Mouse (Mus musculus): ENCODE data around the gene Fam71e2. TPM values are rescaled to one million over a fixed set of nuclear protein-coding genes. Genes with fewer than 3 reads are reported as not detected.
"Not testable (repeated sequence)": the region's sequence is repeated elsewhere in the genome, so short reads cannot be mapped to it uniquely, and the experiment has no call there.

Gene Fam71e2
- polyA plus RNA-seq (2015; fragmentation: Nextera tagmentation; extraction: Ambion mirVana): not detected in 2 replicates

DNA sequence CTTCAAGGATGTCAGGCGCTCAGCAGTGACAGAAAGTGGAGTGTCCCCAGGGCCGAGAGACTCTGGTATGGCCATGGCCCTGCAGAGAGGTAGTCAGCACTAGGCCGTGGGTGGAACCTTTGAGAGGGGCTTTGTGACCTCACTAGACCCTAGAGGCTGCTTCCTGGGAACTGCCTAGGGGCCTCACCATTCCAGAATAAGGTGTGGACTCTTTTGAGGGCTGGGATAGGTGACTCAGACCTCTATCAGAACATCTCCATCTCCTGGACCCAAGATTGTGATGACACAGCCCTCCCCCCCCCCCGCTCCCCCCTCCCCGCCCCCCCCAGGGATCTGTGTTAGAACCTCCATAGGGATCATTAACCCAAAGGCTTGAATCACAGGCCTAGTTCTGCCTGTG lies at the start of gene Fam71e2:
Gene Fam71e2 (minus strand): TSS at position 101 of the 400 bp plus-strand sequence.
- Histone ChIP-seq H3K4me2 (ENCODE audit: low read length) (no peak within 1 kb of the TSS), H3K9ac (ENCODE audit: low read depth, low read length) (no peak within 1 kb of the TSS), H3K9me3 (ENCODE audit: control insufficient read depth, low read length) (no peaks in the 10 kb centered on the region), H3K4me3 (ENCODE audit: low read length) (no peak within 1 kb of the TSS), H3K4me1 (ENCODE audit: control insufficient read depth, insufficient read depth, low read depth, low read length) (no peaks in the 10 kb centered on the region), H3K36me3 (ENCODE audit: control insufficient read depth, insufficient read depth, low read length) (no peaks in the 10 kb centered on the region), H3K27me3 (replicated peaks; ENCODE audit: control insufficient read depth, insufficient read depth, low read length) (peaks cover 12% of the 10 kb centered on the region), H3K27ac (ENCODE audit: low read depth, low read length) (no peak within 1 kb of the TSS)
- no peak for ATAC-seq
- WGBS: 78% methylated on average over 4 of the region's 5 CpGs

DNA sequence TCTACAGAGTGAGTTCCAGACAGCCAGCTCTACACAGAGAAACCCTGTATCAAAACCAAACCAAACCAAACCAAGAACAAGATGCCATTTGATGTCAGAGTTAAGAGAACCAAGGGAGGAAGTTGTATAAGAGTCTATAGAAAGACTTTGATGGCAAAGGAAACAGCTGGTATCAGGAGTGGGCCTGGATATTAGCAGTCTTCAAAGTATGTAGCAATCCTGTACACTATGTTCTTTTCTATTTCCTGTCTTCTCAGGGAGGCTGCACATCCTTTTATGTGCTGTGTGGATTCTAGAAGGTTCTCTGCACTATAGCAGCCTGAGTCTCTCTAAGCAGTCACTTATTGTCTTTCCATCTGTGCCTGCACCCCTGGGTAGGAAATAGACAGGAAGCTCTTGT lies 45.5 kb upstream of the Fam71e2 start:
- no peak for ATAC-seq
- H3K27ac ChIP-seq (ENCODE audit: low read depth, low read length): no peak overlapping the region
- no peak overlapping the region for H3K4me2 ChIP-seq (ENCODE audit: low read length)
- no peak overlapping the region for H3K4me3 ChIP-seq (ENCODE audit: low read length)
- no peaks in the 10 kb centered on the region for H3K9me3 ChIP-seq (ENCODE audit: control insufficient read depth, low read length)
- no peaks in the 10 kb centered on the region for H3K36me3 ChIP-seq (ENCODE audit: control insufficient read depth, insufficient read depth, low read length)
- H3K27me3 ChIP-seq (replicated peaks; ENCODE audit: control insufficient read depth, insufficient read depth, low read length): no peaks in the 10 kb centered on the region
- no peak overlapping the region for H3K9ac ChIP-seq (ENCODE audit: low read depth, low read length)
- H3K4me1 ChIP-seq (ENCODE audit: control insufficient read depth, insufficient read depth, low read depth, low read length): peaks cover 5% of the 10 kb centered on the region

DNA sequence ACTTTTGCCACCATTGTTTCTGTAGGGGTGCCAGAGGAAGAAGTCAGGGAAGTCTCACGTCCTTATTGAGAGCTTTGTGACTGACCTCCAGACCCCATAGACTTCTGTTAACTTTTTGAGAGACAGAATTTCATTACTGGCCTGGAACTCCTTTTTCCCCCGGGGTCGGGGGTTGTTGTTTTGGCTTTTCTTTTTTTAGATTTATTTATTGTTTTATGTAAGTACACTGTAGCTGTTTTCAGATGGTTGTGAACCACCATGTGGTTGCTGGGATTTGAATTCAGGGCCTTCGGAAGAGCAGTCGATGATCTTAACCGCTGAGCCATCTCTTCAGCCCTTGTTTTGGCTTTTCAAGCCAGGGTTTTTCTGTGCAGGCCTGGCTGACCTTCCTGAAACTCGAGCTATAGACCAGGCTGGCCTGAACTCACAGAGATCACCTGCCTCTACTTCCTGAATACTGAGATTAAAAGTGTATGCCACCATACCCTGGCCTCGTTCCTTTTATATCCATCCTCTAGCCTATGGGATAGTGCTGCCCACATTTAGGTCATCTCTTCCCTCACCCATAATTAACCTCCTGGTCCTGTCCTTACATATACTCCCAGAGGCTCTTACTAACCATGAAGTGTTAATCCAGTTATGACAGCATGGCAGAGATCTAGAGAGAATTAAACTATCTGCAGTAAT lies 42.1 kb upstream of the Fam71e2 start:
- peak overlapping the region; percentile 85 for H3K4me2 ChIP-seq (ENCODE audit: low read length)
- H3K4me3 ChIP-seq (ENCODE audit: low read length): peak overlapping the region; percentile 95
- H3K27me3 ChIP-seq (replicated peaks; ENCODE audit: control insufficient read depth, insufficient read depth, low read length): no peaks in the 10 kb centered on the region
- H3K9ac ChIP-seq (ENCODE audit: low read depth, low read length): peak overlapping the region; percentile 64
- peaks cover 11% of the 10 kb centered on the region for H3K36me3 ChIP-seq (ENCODE audit: control insufficient read depth, insufficient read depth, low read length)
- no peak for ATAC-seq
- no peaks in the 10 kb centered on the region for H3K9me3 ChIP-seq (ENCODE audit: control insufficient read depth, low read length)
- peak overlapping the region; percentile 83 for H3K27ac ChIP-seq (ENCODE audit: low read depth, low read length)
- H3K4me1 ChIP-seq (ENCODE audit: control insufficient read depth, insufficient read depth, low read depth, low read length): peaks cover 22% of the 10 kb centered on the region
- WGBS: 29% methylated on average over 8 of the region's 8 CpGs

DNA sequence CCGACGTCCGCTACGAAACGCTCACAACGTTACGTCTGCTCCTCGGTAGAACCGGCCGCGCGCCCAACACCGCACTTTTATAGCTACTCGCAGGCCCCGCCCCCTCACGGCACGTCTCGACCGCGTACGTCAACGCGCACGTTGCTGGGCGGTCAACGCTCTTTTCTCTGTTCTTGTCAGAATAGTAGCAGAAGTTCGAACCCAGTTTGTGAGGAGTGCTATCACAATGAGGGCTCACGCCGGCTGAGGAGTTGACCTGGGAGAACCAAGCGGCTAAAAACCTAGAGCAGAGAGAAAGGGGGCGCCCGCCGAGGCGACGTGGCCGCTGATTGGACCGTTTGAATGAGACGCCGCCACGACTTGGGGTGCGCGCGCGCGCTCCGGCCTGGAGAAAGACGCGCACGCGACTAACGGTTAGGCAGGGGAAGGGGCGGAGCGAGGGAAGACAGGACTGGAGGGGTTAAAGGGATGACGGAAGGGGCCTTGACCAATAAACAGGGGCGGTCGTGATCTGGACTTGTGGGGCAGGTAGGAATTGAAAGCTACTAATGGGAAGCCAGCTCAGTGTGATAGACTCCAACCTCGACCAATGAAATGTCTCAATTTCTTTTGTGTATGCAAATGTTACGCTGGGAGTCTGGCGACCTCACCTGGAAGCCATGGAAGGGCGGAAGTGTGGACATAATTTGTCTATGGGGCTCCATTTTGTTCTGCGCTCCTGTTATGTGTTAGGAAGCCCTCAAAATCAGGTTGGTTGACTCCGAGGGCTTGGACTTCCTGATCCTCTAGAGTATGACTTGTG lies 41.4 kb upstream of the Fam71e2 start, which contains the start of gene Ube2s:
Gene Ube2s (minus strand): TSS at position 288 of the 802 bp plus-strand sequence.
- H3K4me2 ChIP-seq (ENCODE audit: low read length): peak within 1 kb of the TSS; percentile 85
- peaks cover 22% of the 10 kb centered on the region for H3K4me1 ChIP-seq (ENCODE audit: control insufficient read depth, insufficient read depth, low read depth, low read length)
- H3K27ac ChIP-seq (ENCODE audit: low read depth, low read length): peak within 1 kb of the TSS; percentile 98
- H3K4me3 ChIP-seq (ENCODE audit: low read length): peak within 1 kb of the TSS; percentile 95
- H3K36me3 ChIP-seq (ENCODE audit: control insufficient read depth, insufficient read depth, low read length): peaks cover 15% of the 10 kb centered on the region
- peak within 1 kb of the TSS; percentile 91 for H3K9ac ChIP-seq (ENCODE audit: low read depth, low read length)
- no peaks in the 10 kb centered on the region for H3K9me3 ChIP-seq (ENCODE audit: control insufficient read depth, low read length)
- no peaks in the 10 kb centered on the region for H3K27me3 ChIP-seq (replicated peaks; ENCODE audit: control insufficient read depth, insufficient read depth, low read length)
- peak; percentile 99 for ATAC-seq
- WGBS: under 1% methylated on average over 62 of the region's 62 CpGs

DNA sequence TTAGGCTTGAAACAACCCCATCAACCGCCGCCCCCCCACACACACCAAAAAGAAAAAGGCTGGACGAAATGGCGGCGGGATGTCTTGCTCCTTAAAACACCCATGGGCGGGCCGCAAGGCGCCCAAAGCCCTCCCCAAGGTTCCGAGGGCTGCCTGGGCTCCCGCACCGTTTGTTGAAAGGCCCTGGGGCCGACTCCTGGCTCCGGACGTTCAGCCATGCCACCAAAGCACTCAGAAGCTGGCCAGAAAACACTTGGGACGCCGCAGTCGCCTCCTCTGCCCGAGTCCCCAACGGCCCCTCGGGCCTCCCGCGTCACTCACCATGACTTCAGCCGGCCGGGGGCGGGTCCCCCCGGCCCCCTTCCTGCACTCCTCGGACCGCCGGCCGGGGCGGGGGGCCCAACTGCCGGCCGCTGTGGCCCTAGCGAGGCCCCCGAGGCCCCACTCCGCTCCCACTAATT lies 40.8 kb upstream of the Fam71e2 start:
- Histone ChIP-seq H3K36me3 (ENCODE audit: control insufficient read depth, insufficient read depth, low read length) (peaks cover 21% of the 10 kb centered on the region), H3K4me3 (ENCODE audit: low read length) (peak overlapping the region; percentile 95), H3K27ac (ENCODE audit: low read depth, low read length) (peak overlapping the region; percentile 98), H3K4me2 (ENCODE audit: low read length) (peak overlapping the region; percentile 85), H3K27me3 (replicated peaks; ENCODE audit: control insufficient read depth, insufficient read depth, low read length) (no peaks in the 10 kb centered on the region), H3K4me1 (ENCODE audit: control insufficient read depth, insufficient read depth, low read depth, low read length) (peaks cover 22% of the 10 kb centered on the region), H3K9ac (ENCODE audit: low read depth, low read length) (peak overlapping the region; percentile 91), H3K9me3 (ENCODE audit: control insufficient read depth, low read length) (no peaks in the 10 kb centered on the region)
- no peak; the same call in 1 of the 2 replicates for ATAC-seq
- WGBS: under 1% methylated on average over 25 of the region's 36 CpGs

DNA sequence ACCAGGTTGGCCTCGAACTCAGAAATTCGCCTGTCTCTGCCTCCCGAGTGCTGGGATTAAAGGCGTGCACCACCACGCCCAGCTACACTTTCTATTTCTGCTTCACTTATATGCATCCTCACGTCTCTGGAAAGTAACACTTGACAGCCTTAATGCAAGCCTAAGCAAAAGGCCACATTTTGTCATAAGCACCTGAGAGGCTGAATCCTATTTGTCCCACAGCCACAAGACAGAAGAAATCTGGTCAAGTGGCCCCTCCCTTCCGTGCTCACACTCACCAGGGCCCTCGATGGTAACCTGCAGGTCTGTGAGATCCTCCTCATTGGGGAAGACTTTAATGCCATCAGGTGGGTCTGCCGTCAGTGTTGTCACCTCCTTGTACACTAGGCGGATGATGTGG lies 40.0 kb upstream of the Fam71e2 start:
- peaks cover 27% of the 10 kb centered on the region for H3K36me3 ChIP-seq (ENCODE audit: control insufficient read depth, insufficient read depth, low read length)
- peak overlapping the region; percentile 95 for H3K4me3 ChIP-seq (ENCODE audit: low read length)
- H3K4me2 ChIP-seq (ENCODE audit: low read length): peak overlapping the region; percentile 85
- not testable (repeated sequence) for H3K9me3 ChIP-seq (ENCODE audit: control insufficient read depth, low read length); H3K27me3 ChIP-seq (replicated peaks; ENCODE audit: control insufficient read depth, insufficient read depth, low read length); ATAC-seq; H3K27ac ChIP-seq (ENCODE audit: low read depth, low read length)
- WGBS: 45% methylated on average over 10 of the region's 10 CpGs
- peaks cover 22% of the 10 kb centered on the region for H3K4me1 ChIP-seq (ENCODE audit: control insufficient read depth, insufficient read depth, low read depth, low read length)
- H3K9ac ChIP-seq (ENCODE audit: low read depth, low read length): peak overlapping the region; percentile 91

DNA sequence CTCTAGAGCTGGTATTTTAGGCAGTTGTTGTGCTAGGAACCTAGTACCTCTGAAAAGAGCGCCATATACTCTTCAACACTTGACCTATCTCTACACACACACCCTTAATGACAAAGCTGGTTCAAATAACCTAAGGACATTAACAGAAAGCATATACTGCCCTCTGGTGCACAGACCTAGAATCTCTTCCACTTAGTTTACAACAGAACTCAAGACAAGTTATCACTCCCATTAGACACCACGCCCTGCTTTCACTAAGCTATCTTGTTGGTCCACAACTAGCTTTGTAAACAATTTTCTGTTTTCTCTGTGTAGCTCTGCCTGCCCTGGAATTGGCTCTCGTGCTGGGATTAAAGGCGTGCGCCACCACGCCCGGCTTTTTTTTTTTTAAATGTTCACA lies 35.6 kb upstream of the Fam71e2 start:
- H3K9ac ChIP-seq (ENCODE audit: low read depth, low read length): no peak overlapping the region
- no peaks in the 10 kb centered on the region for H3K9me3 ChIP-seq (ENCODE audit: control insufficient read depth, low read length)
- 91% methylated on average over 7 of the region's 7 CpGs for WGBS
- H3K27me3 ChIP-seq (replicated peaks; ENCODE audit: control insufficient read depth, insufficient read depth, low read length): no peaks in the 10 kb centered on the region
- H3K27ac ChIP-seq (ENCODE audit: low read depth, low read length): no peak overlapping the region
- no peak overlapping the region for H3K4me2 ChIP-seq (ENCODE audit: low read length)
- H3K4me1 ChIP-seq (ENCODE audit: control insufficient read depth, insufficient read depth, low read depth, low read length): peaks cover 17% of the 10 kb centered on the region
- ATAC-seq: no peak
- peaks cover 29% of the 10 kb centered on the region for H3K36me3 ChIP-seq (ENCODE audit: control insufficient read depth, insufficient read depth, low read length)
- no peak overlapping the region for H3K4me3 ChIP-seq (ENCODE audit: low read length)

DNA sequence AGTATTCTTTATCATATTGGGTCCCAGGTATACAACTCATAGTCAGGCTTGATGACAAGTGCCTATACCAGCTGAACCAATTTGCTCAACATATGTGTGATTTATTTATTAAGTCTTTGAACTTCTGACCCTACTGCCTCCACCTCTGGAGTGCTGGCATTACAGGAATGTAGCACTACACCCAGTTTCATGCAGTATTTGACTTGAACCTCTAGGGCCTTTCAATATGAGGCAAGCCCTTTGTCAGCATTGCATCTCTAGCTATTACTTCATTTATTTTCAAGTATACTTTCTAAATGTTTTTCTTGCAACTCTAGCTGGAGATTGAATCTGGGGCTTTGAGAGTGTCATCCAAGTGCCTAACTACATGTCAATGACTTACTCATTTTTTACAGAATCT lies 31.1 kb upstream of the Fam71e2 start:
- peaks cover 17% of the 10 kb centered on the region for H3K36me3 ChIP-seq (ENCODE audit: control insufficient read depth, insufficient read depth, low read length)
- no peaks in the 10 kb centered on the region for H3K9me3 ChIP-seq (ENCODE audit: control insufficient read depth, low read length)
- H3K27me3 ChIP-seq (replicated peaks; ENCODE audit: control insufficient read depth, insufficient read depth, low read length): no peaks in the 10 kb centered on the region
- no peak for ATAC-seq
- no peak overlapping the region for H3K4me3 ChIP-seq (ENCODE audit: low read length)
- H3K27ac ChIP-seq (ENCODE audit: low read depth, low read length): no peak overlapping the region
- H3K9ac ChIP-seq (ENCODE audit: low read depth, low read length): no peak overlapping the region
- H3K4me1 ChIP-seq (ENCODE audit: control insufficient read depth, insufficient read depth, low read depth, low read length): no peaks in the 10 kb centered on the region
- no peak overlapping the region for H3K4me2 ChIP-seq (ENCODE audit: low read length)

DNA sequence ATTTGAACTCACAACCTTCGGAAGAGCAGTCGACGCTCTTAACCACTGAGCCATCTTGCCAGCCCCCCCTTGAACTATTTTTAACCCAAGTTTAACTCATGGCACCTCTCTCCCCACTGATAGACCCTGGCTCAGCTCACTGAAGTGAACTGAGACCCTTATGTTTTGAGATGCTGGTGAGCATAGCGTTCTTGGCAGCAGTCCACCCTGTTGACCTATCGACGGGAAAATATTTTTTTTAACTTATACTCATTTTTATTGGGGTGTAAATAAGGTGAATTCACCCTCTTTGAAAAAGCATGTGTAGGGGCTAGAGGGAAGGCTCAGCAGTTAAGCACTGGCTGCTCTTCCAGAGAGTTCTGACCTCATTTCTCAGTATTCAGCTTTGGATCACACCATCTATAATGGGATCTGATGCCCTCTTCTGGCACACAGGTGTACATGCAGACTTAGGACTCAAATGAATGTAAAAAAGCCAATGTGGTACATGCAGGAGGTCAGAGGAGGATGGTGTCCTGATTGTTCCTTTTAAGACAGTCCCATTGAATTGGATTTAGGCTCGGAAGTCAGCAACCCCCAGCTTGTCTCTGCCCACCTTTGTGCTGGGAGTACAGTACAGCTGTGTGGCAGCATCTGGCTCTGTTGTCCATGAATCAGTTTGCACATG lies 24.8 kb upstream of the Fam71e2 start:
- Histone ChIP-seq H3K9me3 (ENCODE audit: control insufficient read depth, low read length) (no peaks in the 10 kb centered on the region), H3K9ac (ENCODE audit: low read depth, low read length) (no peak overlapping the region), H3K4me1 (ENCODE audit: control insufficient read depth, insufficient read depth, low read depth, low read length) (peaks cover 7% of the 10 kb centered on the region), H3K36me3 (ENCODE audit: control insufficient read depth, insufficient read depth, low read length) (peaks cover 22% of the 10 kb centered on the region), H3K4me2 (ENCODE audit: low read length) (no peak overlapping the region), H3K27me3 (replicated peaks; ENCODE audit: control insufficient read depth, insufficient read depth, low read length) (no peaks in the 10 kb centered on the region), H3K4me3 (ENCODE audit: low read length) (no peak overlapping the region), H3K27ac (ENCODE audit: low read depth, low read length) (no peak overlapping the region)
- WGBS: 68% methylated on average over 7 of the region's 7 CpGs
- 0 out of 2 replicates have a peak, but pooled peaks have one; percentile 10 for ATAC-seq
